Mouse (Mus musculus) ES-Bruce4 (cell line): ENCODE results near the gene Fyttd1. TPM values are rescaled to one million over a fixed set of nuclear protein-coding genes. Genes with fewer than 3 reads are reported as not detected.

Source experiments
- H3K27ac ChIP-seq: 2 replicates; pipeline ENCODE4 v1.5.1; 2012; ENCODE audit warnings: low read length, inconsistent platforms; ENCODE audit not compliant: insufficient read depth
- H3K27me3 ChIP-seq: 2 replicates; pipeline ENCODE4 v1.6.1; 2012; ENCODE audit warnings: mild to moderate bottlenecking, low read length, inconsistent platforms; ENCODE audit not compliant: control insufficient read depth, poor library complexity, insufficient read depth, severe bottlenecking
- H3K36me3 ChIP-seq: 2 replicates; pipeline ENCODE4 v1.6.1; 2012; ENCODE audit warnings: inconsistent platforms, mild to moderate bottlenecking, low read length, moderate library complexity; ENCODE audit not compliant: control insufficient read depth, poor library complexity, insufficient read depth, severe bottlenecking
- H3K4me1 ChIP-seq: one replicate; pipeline ENCODE4 v1.8.1; 2011; ENCODE audit warnings: low read length; ENCODE audit not compliant: control insufficient read depth, insufficient read depth
- H3K4me3 ChIP-seq: 2 replicates; pipeline ENCODE4 v1.5.1; 2011; ENCODE audit warnings: low read depth, mild to moderate bottlenecking, low read length
- H3K9ac ChIP-seq: 2 replicates; pipeline ENCODE4 v1.6.1; 2012; ENCODE audit warnings: low read depth, mild to moderate bottlenecking, inconsistent platforms; ENCODE audit not compliant: poor library complexity, severe bottlenecking
- H3K9me3 ChIP-seq: replicated peaks from 2 replicates; pipeline ENCODE4 v1.6.1; 2012; ENCODE audit warnings: mild to moderate bottlenecking, low read length, inconsistent platforms; ENCODE audit not compliant: control insufficient read depth, poor library complexity, insufficient read depth, severe bottlenecking
- CTCF ChIP-seq: IDR thresholded peaks from one replicate; pipeline ENCODE4 v1.8.1; 2011; ENCODE audit warnings: low read depth, low read length
- EP300 ChIP-seq: IDR thresholded peaks from 2 replicates; pipeline ENCODE4 v1.6.1; 2011; ENCODE audit warnings: low read depth, low read length; ENCODE audit not compliant: insufficient read depth
- POLR2A ChIP-seq: IDR thresholded peaks from one replicate; pipeline ENCODE4 v1.8.1; 2011; ENCODE audit warnings: low read length; ENCODE audit not compliant: insufficient read depth
- polyA plus RNA-seq: library from polyadenylated mRNA; stranded (reverse); fragments of >200 nt; gene quantifications from 2 replicates; pipeline ENCODE4 v1.2.4, GENCODE M21; 2011; ENCODE audit warnings: low read depth; ENCODE audit not compliant: missing spikeins, insufficient read depth, insufficient read length

Fyttd1 gene
- polyA plus RNA-seq, 1 experiment: 124 TPM

DNA sequence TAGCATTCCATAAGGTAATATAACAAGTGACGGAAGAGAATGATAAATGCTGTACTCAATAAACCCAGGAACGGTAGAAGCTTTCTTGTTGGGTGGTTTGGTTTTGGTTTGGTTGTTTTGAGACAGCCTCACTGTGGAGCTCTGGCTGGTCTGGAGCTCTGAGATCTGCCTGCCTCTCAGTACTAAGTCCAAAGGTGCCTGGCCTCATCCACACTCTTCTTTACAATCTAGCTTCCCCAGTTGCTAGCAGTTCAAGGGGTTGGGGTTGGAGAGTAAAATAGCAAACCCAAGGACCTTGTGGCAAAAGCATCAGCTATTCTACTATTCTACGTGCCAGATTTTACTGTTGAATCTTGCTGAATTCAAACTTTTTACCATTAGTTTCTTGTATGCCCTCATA lies 1.5 kb upstream of the Fyttd1 start:
- no peak overlapping the region for H3K9ac ChIP-seq
- TF ChIP-seq EP300 (no peak), POLR2A (no peak), CTCF (no peak)

DNA sequence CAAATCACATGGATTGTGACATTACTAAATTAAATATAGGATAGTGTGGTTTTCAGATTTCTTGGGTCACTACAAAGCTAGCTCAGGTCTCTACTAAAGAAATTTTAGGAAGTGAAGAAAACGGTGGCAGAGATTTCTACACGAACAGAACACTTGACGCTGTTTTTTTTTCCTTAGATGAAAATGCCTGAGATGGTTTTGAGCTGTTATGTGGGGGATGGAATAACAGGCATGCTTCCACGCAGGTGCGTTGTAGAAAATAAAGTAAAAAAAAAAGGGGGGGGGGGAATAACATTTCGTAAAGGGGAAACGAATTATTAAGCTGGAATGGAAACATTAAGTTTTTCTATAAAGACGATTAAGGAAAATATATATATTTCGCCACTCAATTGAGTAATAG lies 469 bp upstream of the Fyttd1 start:
- Histone ChIP-seq H3K9ac (peak overlapping the region; percentile 96; the same call in 1 of the 2 replicates), H3K9me3 (no peaks in the 10 kb centered on the region), H3K27ac (no peak overlapping the region), H3K27me3 (no peaks in the 10 kb centered on the region), H3K4me3 (no peak overlapping the region), H3K36me3 (no peaks in the 10 kb centered on the region), H3K4me1 (no peaks in the 10 kb centered on the region)
- no peak for TF ChIP-seq CTCF

More for the DNA sequence above, 1.5 kb upstream of the Fyttd1 start:
- Histone ChIP-seq H3K27ac (no peak overlapping the region), H3K27me3 (no peaks in the 10 kb centered on the region), H3K36me3 (no peaks in the 10 kb centered on the region), H3K4me3 (no peak overlapping the region), H3K9me3 (no peaks in the 10 kb centered on the region), H3K4me1 (no peaks in the 10 kb centered on the region)

DNA sequence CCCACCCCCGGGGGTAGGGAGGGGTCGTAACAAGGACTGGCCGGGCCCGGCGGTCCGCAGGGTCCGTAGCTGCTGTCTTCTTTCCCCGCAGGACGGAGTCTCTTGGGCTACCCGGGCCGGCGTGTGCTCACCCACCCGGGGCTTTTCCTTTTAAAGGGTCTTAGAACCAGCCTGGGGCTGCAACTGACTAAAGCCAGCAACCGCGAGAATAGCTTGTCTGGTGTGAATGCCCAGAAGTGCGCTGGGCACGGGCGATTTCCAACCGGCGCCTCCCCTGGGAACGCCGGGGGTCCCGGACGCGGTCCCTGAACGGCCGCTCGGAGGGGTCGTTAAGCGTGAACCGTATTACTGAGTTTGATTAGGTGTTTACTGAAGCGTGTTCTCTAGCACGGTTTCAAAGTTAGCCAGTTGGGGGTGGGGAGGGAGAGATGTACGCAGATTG lies 878 bp downstream of the Fyttd1 start:
- no peaks in the 10 kb centered on the region for H3K9me3 ChIP-seq
- no peak overlapping the region for H3K27ac ChIP-seq
- no peaks in the 10 kb centered on the region for H3K27me3 ChIP-seq
- no peaks in the 10 kb centered on the region for H3K36me3 ChIP-seq
- H3K9ac ChIP-seq: peak overlapping the region; percentile 96
- H3K4me3 ChIP-seq: peak overlapping the region; percentile 86
- H3K4me1 ChIP-seq: no peaks in the 10 kb centered on the region
- TF ChIP-seq POLR2A (no peak), CTCF (no peak)

DNA sequence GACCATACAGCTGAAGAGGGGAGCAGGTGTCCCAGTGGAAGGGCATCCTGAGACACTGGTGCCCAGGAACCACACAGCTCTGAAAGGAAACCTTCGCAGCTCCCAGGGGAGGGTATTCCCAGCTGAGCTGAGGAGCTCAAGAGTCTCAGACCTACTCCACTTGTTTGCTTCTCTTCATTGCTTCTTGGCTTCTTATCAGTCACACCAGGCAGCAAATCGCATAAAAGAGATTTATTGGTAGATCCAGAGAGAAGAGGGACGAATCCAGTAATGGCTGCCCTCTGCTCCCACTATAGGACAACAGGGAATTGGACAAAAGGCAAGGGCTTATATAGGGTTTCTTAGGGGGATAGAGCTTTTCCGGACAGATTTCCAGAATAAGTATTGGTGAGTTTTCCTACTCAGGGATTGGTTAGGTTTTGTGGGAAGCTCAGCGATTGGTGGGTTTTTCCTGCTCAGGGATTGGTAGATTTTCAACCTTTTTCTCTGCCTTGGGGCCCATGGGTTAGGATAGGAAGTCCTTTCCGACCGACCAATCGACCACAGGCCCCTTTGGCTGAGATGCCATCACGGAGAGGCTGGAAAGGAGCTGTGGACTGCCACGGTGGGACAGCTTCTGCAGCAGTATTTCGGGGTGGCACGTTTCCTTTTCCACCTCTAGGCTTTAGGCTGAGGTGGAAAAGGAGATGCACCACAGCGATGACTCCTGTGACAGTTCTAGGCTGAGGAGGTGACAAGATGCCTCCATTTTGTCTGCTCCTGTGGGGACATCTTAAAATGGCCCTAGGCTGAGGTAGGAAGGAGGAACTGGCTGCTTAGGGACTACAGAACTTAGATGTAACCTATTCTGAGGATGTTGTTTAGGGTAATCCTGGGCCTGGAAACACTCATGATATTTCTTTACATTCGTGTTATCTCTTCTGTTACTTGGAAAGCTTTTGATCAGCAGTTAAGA lies 1.9 kb downstream of the Fyttd1 start:
- no peak overlapping the region for H3K4me3 ChIP-seq

DNA sequence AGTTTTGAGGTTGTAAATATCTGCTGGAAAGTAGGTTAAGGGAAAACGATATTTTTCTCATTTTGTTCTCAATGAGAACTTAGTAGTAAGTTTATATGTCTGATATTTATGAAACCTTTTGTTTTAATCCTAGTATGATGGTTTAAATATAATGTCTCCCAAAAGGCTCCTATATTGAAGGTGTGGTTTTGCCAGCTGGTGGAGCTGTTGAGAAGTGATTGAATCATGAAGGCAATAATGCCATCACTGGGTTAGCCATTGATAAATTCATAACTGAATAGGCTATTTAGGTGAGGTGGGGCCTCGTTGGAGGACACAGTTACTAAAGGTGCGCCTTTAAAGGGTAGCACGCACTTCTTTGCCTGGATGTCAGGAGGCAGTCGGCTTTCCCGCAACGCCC lies 4.2 kb downstream of the Fyttd1 start:
- Histone ChIP-seq H3K9ac (no peak overlapping the region), H3K27me3 (no peaks in the 10 kb centered on the region), H3K9me3 (no peaks in the 10 kb centered on the region), H3K27ac (no peak overlapping the region), H3K4me1 (no peaks in the 10 kb centered on the region), H3K4me3 (no peak overlapping the region), H3K36me3 (peaks cover 4% of the 10 kb centered on the region)
- no peak for TF ChIP-seq POLR2A
- TF ChIP-seq EP300: no peak
- no peak for TF ChIP-seq CTCF

More for the DNA sequence above, 1.9 kb downstream of the Fyttd1 start:
- Histone ChIP-seq H3K27ac (no peak overlapping the region), H3K9ac (peak overlapping the region; percentile 96; the same call in 1 of the 2 replicates), H3K4me1 (no peaks in the 10 kb centered on the region), H3K36me3 (no peaks in the 10 kb centered on the region), H3K27me3 (no peaks in the 10 kb centered on the region), H3K9me3 (no peaks in the 10 kb centered on the region)
- no peak for TF ChIP-seq POLR2A
- no peak for TF ChIP-seq CTCF
- no peak for TF ChIP-seq EP300

DNA sequence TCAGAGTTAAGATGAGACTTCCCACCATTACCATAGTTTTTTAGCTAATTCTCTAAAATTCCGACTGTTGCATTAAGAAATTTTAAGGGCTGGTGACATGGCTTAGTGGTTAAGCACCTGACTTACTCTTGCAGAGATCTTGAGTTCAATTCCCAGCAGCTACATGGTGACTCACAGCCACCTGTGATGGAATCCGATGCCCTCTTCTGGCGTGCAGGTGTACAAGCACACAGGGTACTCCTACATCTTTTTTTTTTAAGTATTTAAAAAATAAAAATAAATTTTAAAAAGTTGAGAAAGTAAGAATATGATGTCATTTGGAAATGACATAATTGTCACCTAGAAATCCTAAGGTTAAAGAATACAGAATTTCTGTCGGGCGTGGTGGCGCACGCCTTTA lies 10.7 kb downstream of the Fyttd1 start:
- peaks cover 18% of the 10 kb centered on the region for H3K36me3 ChIP-seq
- no peaks in the 10 kb centered on the region for H3K4me1 ChIP-seq
- no peak overlapping the region for H3K4me3 ChIP-seq
- no peak for TF ChIP-seq POLR2A
- peak; percentile 51 for TF ChIP-seq CTCF
- no peak for TF ChIP-seq EP300
- no peaks in the 10 kb centered on the region for H3K9me3 ChIP-seq
- no peak overlapping the region for H3K27ac ChIP-seq
- no peaks in the 10 kb centered on the region for H3K27me3 ChIP-seq
- no peak overlapping the region for H3K9ac ChIP-seq
